Mouse (Mus musculus): ENCODE results near the gene Bsn. TPM values are rescaled to one million over a fixed set of nuclear protein-coding genes. Genes with fewer than 3 reads are reported as not detected.
"Not testable (repeated sequence)": the region's sequence is repeated elsewhere in the genome, so short reads cannot be mapped to it uniquely, and the experiment has no call there.

Bsn gene
- polyA plus RNA-seq, 1 experiment = 105 TPM

DNA sequence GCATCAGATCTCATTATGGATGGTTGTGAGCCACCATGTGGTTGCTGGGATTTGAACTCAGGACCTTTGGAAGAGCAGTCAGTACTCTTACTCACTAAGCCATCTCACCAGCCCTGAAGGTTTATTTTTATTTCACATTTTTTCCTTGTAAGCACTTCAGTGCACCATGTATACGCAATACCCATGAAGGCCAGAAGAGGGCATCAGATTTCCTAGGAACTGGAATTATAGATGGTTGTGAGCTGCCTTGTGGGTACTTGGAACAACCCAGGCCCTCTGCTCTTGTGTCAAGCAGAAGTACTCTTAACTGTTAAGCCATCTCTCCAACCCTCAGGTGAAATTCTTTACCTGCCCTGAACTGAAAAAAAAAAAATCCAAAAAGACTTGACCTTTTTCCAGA, 54.0 kb downstream of the Bsn start:
- H3K4me1 ChIP-seq (ENCODE audit: control insufficient read depth, insufficient read depth, low read length) = peaks cover 4% of the 10 kb centered on the region; the same call in 1 of the 2 replicates
- peak overlapping the region; percentile 93 for H3K27ac ChIP-seq (ENCODE audit: insufficient read depth, low read length)
- H3K4me3 ChIP-seq (ENCODE audit: insufficient read depth, low read length) = no peak overlapping the region
- TF ChIP-seq POLR2A (IDR thresholded peaks at IDR 0.05; ENCODE audit: extremely low read depth, insufficient read depth, low read length) (no peak), CTCF (IDR thresholded peaks at IDR 0.05; ENCODE audit: extremely low read depth, insufficient read depth, low read length) (peak; percentile 33)

DNA sequence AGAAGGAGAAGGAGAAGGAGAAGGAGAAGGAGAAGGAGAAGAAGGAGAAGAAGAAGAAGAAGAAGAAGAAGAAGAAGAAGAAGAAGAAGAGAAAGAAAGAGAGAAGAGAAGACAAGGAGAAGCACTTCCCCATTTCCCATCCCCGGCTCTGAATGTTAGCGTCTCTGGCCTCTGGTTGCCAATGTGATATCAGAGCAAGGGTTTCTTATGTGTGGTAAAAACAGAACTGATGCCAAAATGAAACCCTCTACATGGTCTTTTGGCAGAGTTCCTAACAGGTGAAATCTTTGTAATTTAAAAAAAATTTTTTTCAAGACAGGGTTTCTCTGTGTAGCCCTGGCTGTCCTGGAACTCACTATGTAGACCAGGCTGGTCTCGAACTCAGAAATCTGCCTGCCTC, 54.5 kb downstream of the Bsn start:
- 0 out of 2 replicates have a peak overlapping the region, but pooled peaks have one; percentile 42 for H3K27ac ChIP-seq (ENCODE audit: insufficient read depth, low read length)
- H3K4me1 ChIP-seq (ENCODE audit: control insufficient read depth, insufficient read depth, low read length); H3K4me3 ChIP-seq (ENCODE audit: insufficient read depth, low read length): not testable (repeated sequence)

DNA sequence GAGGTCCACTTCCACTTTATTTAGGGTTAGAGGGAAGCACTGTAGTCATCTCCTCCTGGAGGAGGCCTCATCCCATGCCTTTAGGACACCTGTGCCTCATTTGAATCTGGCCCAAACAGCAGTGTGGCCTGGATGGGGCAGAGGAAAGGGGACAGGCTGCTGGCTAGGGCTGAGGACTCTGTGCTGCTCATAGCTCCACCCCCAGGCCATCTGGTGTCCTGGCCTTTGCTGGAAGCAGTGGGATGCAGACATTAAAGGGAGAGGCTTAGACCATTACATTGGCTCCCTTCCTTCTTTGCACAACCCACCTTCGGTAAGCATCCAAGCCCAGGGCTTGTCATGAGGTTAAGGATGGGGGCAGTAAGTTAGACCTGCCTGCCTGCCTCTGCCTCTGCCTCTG, 56.7 kb downstream of the Bsn start:
- H3K27ac ChIP-seq (ENCODE audit: insufficient read depth, low read length) = peak overlapping the region; percentile 32; the same call in 1 of the 2 replicates
- no peak overlapping the region for H3K4me3 ChIP-seq (ENCODE audit: insufficient read depth, low read length)
- TF ChIP-seq CTCF (IDR thresholded peaks at IDR 0.05; ENCODE audit: extremely low read depth, insufficient read depth, low read length) (no peak), POLR2A (IDR thresholded peaks at IDR 0.05; ENCODE audit: extremely low read depth, insufficient read depth, low read length) (no peak)
- peaks cover 19% of the 10 kb centered on the region; the same call in 1 of the 2 replicates for H3K4me1 ChIP-seq (ENCODE audit: control insufficient read depth, insufficient read depth, low read length)

DNA sequence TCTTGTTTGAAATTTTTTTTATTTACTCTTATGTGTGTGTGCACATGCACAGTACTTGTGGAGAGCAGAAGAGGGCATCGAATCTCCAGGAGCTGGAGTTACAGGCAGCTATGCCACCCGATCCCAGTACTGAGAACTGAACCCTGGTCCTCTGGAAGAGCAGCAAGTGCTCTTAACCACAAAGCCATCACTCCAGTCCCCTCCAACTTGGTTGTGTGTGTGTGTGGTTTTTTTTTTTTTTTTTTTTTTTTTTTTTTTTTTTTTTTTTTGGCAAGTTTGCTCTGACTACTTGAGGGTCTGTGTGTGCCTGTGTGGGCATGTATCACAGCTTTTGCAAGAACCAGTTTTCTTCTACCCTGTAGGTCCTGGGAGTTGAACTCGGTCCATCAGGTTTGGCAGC, 57.8 kb downstream of the Bsn start:
- no peak overlapping the region for H3K27ac ChIP-seq (ENCODE audit: insufficient read depth, low read length)
- H3K4me1 ChIP-seq (ENCODE audit: control insufficient read depth, insufficient read depth, low read length) = peaks cover 25% of the 10 kb centered on the region; the same call in 1 of the 2 replicates
- H3K4me3 ChIP-seq (ENCODE audit: insufficient read depth, low read length) = no peak overlapping the region
- TF ChIP-seq CTCF (IDR thresholded peaks at IDR 0.05; ENCODE audit: extremely low read depth, insufficient read depth, low read length) = no peak

DNA sequence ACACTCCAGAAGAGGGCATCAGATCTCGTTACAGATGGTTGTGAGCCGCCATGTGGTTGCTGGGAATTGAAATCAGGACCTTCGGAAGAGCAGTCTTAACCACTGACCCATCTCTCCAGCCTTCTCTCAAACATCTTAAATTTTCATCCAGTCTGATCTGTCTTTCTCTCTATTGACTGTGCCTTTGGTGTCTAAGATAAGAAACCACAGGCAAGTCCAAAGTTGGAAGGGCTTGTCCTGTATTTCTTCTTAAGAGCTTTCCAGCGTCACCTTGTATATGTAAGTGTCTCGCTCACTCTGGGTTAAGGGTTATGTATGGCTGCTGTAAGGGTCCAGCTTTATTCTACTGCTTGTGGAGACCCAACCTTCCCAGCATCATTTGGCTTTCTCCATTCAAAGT, 58.7 kb downstream of the Bsn start:
- peaks cover 26% of the 10 kb centered on the region for H3K4me1 ChIP-seq (ENCODE audit: control insufficient read depth, insufficient read depth, low read length)

DNA sequence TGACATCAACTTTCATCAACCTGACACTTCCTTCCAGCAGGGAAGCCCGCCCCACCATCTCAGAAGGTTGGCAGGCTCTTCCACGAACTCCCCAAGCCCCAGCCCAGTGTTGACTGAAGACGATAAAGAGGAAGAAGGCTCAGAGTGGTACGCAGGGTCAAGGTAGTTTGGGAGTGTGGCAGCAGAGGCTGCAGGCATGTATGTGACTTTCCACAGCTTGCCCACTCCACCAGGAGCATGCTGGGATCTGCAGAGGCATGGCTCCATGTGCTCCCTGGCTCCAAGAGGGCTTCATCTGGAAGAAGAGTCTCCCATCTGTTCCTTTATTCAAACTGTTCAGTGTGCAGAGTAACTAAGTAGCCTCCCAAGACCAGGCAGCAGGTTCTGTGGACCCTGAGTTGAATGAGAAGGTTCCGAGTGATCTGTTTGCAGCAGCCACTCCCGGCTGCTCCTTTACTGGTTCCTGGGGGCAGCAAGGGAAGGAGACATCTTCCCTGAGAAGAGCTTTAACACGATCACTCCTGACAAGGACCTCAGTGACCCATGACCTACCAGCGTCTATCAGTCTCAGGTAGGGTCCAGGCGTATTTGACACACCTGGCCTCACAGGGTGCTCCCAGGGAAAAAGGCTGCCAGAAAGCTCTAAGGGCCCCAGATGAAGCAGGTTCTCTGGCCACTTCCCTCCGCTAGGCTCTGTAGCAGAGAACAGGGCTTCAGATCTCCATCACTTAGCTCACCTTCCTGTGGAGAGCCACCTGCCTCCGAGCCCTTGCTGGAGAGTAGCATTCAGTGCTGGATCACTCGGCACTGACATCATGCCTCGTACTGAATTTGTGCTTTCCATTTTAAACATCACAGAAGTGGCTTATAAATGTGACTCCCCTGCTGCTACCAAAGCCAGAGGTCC, 60.9 kb downstream of the Bsn start:
- Histone ChIP-seq H3K27ac (ENCODE audit: insufficient read depth, low read length) (peak overlapping the region; percentile 86), H3K4me3 (ENCODE audit: insufficient read depth, low read length) (no peak overlapping the region), H3K4me1 (ENCODE audit: control insufficient read depth, insufficient read depth, low read length) (peaks cover 30% of the 10 kb centered on the region)
- TF ChIP-seq POLR2A (IDR thresholded peaks at IDR 0.05; ENCODE audit: extremely low read depth, insufficient read depth, low read length) = 0 out of 2 replicates have a peak, but pooled peaks have one; percentile 12
- no peak for TF ChIP-seq CTCF (IDR thresholded peaks at IDR 0.05; ENCODE audit: extremely low read depth, insufficient read depth, low read length)

More for the DNA sequence above, 58.7 kb downstream of the Bsn start:
- no peak overlapping the region for H3K4me3 ChIP-seq (ENCODE audit: insufficient read depth, low read length)
- H3K27ac ChIP-seq (ENCODE audit: insufficient read depth, low read length) = no peak overlapping the region
- TF ChIP-seq POLR2A (IDR thresholded peaks at IDR 0.05; ENCODE audit: extremely low read depth, insufficient read depth, low read length) = no peak
- TF ChIP-seq CTCF (IDR thresholded peaks at IDR 0.05; ENCODE audit: extremely low read depth, insufficient read depth, low read length) = no peak

DNA sequence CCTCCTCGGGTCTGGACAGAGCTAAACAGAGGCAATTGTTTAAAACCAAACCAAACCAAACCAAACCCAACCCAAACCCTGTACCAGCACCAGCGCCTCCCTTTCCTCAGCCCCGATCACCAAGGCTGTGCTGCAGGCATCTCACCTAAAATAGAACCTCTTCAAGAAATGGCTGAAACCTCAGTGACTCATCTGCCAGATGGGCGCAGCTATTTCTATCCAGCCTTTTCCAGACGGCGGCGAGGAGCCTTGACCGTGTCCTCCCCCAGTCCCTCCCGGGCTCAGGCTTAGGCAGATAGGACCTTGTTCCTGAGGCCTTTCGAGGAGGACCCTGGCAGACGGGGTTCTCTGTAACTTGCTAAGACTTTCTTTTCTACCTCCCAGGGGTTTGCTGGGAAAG, 61.9 kb downstream of the Bsn start:
- Histone ChIP-seq H3K4me1 (ENCODE audit: control insufficient read depth, insufficient read depth, low read length) (peaks cover 32% of the 10 kb centered on the region), H3K27ac (ENCODE audit: insufficient read depth, low read length) (peak overlapping the region; percentile 86), H3K4me3 (ENCODE audit: insufficient read depth, low read length) (no peak overlapping the region)
- TF ChIP-seq CTCF (IDR thresholded peaks at IDR 0.05; ENCODE audit: extremely low read depth, insufficient read depth, low read length) (no peak), POLR2A (IDR thresholded peaks at IDR 0.05; ENCODE audit: extremely low read depth, insufficient read depth, low read length) (no peak)

DNA sequence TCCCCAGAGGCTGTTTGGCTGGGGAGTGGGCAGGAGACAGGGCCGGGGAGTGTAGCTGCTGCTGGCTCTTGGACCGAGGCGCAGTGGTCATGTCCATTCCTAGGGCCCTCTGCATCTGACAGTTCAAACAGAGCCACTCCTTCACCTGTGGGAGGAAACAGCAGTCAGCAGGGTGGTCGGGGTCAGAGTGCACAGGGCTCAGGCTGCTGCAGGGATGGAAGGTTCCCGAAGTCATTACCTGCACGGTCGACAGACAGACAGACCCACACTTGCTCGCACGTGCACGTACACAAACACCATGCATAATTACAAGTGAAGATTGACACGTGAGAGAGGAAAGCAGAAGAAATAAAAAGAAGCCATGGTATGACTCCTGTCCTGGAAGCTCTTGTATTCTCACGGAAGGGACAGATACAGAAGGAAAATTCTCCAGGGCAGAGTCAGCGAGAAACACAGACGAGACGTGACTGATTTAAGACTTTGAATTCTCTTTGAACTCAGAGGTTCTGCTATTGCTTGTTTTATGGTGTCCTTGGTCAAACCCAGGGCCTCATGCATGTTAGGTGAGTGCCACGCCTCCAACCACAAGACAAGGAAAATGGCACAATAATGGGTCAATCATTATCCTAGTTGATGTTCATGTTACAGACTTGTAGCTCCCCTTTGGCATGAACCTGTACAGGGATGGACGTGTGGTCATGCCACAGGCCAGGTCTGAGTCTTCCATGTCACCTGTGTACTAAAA, 63.6 kb downstream of the Bsn start:
- Histone ChIP-seq H3K4me1 (ENCODE audit: control insufficient read depth, insufficient read depth, low read length) (peaks cover 32% of the 10 kb centered on the region), H3K27ac (ENCODE audit: insufficient read depth, low read length) (peak overlapping the region; percentile 75), H3K4me3 (ENCODE audit: insufficient read depth, low read length) (no peak overlapping the region)
- no peak for TF ChIP-seq CTCF (IDR thresholded peaks at IDR 0.05; ENCODE audit: extremely low read depth, insufficient read depth, low read length)
- no peak for TF ChIP-seq POLR2A (IDR thresholded peaks at IDR 0.05; ENCODE audit: extremely low read depth, insufficient read depth, low read length)

DNA sequence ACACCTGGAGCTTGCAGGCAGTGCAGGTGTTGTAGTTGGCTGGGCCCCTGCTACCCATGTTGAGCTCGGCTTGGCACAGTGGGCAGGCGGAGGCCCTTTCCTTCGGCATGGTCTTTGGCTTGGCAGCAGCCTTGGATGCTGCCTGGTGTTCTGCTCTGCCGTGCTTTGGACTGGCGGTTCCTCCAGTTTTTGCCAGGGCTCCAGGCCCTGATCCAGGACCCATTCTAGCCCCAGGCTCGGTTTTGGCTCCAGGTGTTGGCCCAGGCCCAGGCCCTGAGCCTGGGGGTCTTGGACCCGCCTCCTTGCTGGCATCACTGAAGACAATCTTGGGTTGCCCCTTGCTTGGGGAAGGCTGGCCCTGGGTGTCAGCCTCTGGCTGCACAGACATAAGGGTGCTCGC, 64.5 kb downstream of the Bsn start:
- no peak for TF ChIP-seq CTCF (IDR thresholded peaks at IDR 0.05; ENCODE audit: extremely low read depth, insufficient read depth, low read length)
- no peak for TF ChIP-seq POLR2A (IDR thresholded peaks at IDR 0.05; ENCODE audit: extremely low read depth, insufficient read depth, low read length)
- H3K4me1 ChIP-seq (ENCODE audit: control insufficient read depth, insufficient read depth, low read length) = peaks cover 34% of the 10 kb centered on the region
- no peak overlapping the region for H3K4me3 ChIP-seq (ENCODE audit: insufficient read depth, low read length)
- peak overlapping the region; percentile 51; the same call in 1 of the 2 replicates for H3K27ac ChIP-seq (ENCODE audit: insufficient read depth, low read length)

All from cortical plate, adult 2 months (tissue).